Mouse (Mus musculus) cerebellum, adult 2 months (tissue): ENCODE measurements around the gene Cyp4f14. TPM values are rescaled to one million over a fixed set of nuclear protein-coding genes. Genes with fewer than 3 reads are reported as not detected.
"Not testable (repeated sequence)": the region's sequence is repeated elsewhere in the genome, so short reads cannot be mapped to it uniquely, and the experiment has no call there.

Source experiments
- DNase-seq, 2 experiments: peaks; one replicate each; pipeline ENCODE4 v3.0.0; 2021
- H3K27ac ChIP-seq: fragments of 200-500 bp; 2 replicates; pipeline ENCODE4 v1.5.1; 2012; ENCODE audit warnings: low read length, control low read depth, inconsistent platforms; ENCODE audit not compliant: insufficient read depth
- H3K27me3 ChIP-seq: fragments of 200-500 bp; 2 replicates; pipeline ENCODE4 v1.6.1; 2012; ENCODE audit warnings: inconsistent platforms, mild to moderate bottlenecking, low read length, moderate library complexity; ENCODE audit not compliant: control insufficient read depth, insufficient read depth
- H3K4me1 ChIP-seq: fragments of 200-500 bp; 2 replicates; pipeline ENCODE4 v1.6.1; 2011; ENCODE audit warnings: low read length; ENCODE audit not compliant: control insufficient read depth, insufficient read depth
- H3K4me3 ChIP-seq: fragments of 200-500 bp; replicated peaks from 2 replicates; pipeline ENCODE3; 2011; ENCODE audit warnings: mild to moderate bottlenecking, low read depth, low read length, control low read depth; ENCODE audit not compliant: insufficient read depth
- CTCF ChIP-seq: fragments of 200-500 bp; IDR thresholded peaks from 2 replicates; pipeline ENCODE4 v1.5.1; 2011; ENCODE audit warnings: low read depth, mild to moderate bottlenecking, control low read depth, low read length, moderate library complexity, borderline replicate concordance; ENCODE audit not compliant: insufficient read depth
- POLR2A ChIP-seq: fragments of 200-500 bp; IDR thresholded peaks from 2 replicates; pipeline ENCODE4 v1.6.1; 2011; ENCODE audit warnings: low read length, control low read depth, borderline replicate concordance; ENCODE audit not compliant: insufficient read depth
- WGBS: fragments of 180-500 bp; shearing (Covaris S2); methylation state at CpG from one replicate; pipeline ENCODE4 v1.1.7; 2018; 5-methylcytosine and 5-hydroxymethylcytosine counted together
- polyA plus RNA-seq: library from polyadenylated mRNA; depleted of rRNA; stranded (reverse); fragments of >200 nt; gene quantifications from 2 replicates; pipeline ENCODE4 v1.2.3, GENCODE M21; 2012

Gene Cyp4f14
- polyA plus RNA-seq, 1 experiment = 10.8 TPM

DNA sequence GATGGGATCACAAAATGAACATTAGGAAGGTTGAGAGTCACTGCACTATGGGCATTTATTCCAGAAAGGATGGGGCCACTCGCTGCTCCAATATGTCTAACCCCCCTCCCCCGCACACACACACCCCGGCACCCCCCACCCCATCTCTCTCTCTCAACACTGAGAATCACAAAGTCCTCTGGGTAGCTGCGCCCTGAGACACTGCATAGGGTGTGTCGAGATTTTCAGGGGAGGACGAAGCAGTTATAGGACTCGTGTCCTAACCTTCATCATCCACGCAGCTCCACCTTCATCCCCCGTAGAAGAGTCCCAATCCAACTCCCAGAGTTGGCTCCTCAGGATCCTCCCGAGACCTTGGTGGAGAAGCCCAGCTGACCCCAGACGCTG lies 26.3 kb downstream of the Cyp4f14 start:
- H3K4me3 ChIP-seq = peak overlapping the region; percentile 91

DNA sequence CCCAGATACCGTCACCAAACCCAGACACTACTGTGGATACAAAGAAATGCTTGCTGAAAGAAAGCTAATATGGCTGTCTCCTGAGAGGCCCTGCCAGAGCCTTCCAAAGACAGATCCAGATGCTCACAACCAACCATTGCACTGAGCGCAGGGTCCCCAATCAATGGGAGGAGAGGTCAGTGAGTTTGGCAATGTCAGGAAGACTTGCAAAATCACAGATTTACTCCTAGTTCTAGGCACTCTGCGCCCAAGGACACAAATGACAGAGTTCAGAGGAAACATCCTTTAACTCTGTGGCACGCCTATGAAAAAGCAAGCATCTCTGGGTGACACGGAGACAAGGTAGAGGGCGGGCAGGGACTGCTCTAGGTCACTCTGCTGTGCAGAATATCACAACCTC lies 27.5 kb downstream of the Cyp4f14 start:
- no peak overlapping the region for H3K4me3 ChIP-seq
- WGBS = 93% methylated on average over 6 of the region's 6 CpGs
- no peak for TF ChIP-seq POLR2A
- no peak for TF ChIP-seq CTCF

More for the DNA sequence above, 26.3 kb downstream of the Cyp4f14 start:
- no peaks in the 10 kb centered on the region; the same call in 1 of the 2 replicates for H3K4me1 ChIP-seq
- TF ChIP-seq CTCF (no peak), POLR2A (no peak)
- under 1% methylated on average over 11 of the region's 11 CpGs for WGBS
- no peak overlapping the region for H3K27ac ChIP-seq
- DNase-seq = no peak
- no peaks in the 10 kb centered on the region for H3K27me3 ChIP-seq

DNA sequence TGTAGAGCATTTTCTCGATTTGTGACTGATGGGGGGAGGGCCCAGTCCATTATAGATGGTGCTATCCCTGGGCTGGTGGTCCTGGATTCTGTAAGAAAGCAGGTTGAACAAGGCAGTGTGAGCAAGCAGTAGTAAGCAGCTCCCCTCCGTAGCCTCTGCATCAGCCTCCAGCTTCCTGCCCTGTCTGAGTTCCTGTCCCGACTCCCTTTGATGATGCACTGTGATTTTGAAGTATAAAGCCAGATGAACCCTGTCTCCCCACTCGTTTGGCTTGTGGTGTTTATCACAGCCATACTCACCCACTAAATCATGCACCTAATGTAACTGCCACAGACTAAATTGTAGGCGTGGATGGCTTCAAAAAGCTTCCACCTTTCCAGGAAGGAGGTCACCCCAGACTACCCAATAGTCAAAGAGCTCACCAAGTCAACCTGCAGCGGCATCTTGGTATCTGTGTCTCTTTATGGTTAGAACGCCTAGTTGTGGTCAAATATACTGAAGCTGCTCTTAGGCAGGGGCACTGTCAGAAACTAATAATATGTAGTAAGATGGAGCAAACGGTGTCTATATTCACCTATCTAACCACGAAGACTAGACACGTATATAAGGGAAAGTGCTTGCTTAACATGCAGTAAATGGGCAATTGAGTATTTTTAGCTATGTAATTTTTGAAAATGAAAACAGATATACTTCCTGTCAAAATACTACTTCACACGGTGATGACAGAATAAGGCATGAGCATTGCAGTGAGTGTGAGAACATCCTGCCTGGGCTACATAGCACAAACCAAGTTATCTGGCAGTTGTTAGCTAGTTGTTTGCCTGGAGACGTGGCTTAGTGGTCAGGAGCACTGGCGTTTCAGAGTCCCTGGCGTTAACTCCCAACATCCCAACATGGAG lies 36.6 kb downstream of the Cyp4f14 start:
- Histone ChIP-seq H3K27ac (no peak overlapping the region), H3K27me3 (no peaks in the 10 kb centered on the region), H3K4me1 (peaks cover 3% of the 10 kb centered on the region; the same call in 1 of the 2 replicates), H3K4me3 (no peak overlapping the region)
- 89% methylated on average over 14 of the region's 14 CpGs for WGBS
- TF ChIP-seq CTCF = no peak
- TF ChIP-seq POLR2A = no peak
- DNase-seq = no peak

More for the DNA sequence above, 27.5 kb downstream of the Cyp4f14 start:
- Histone ChIP-seq H3K27me3 (no peaks in the 10 kb centered on the region), H3K4me1 (no peaks in the 10 kb centered on the region; the same call in 1 of the 2 replicates), H3K27ac (no peak overlapping the region)
- no peak for DNase-seq

DNA sequence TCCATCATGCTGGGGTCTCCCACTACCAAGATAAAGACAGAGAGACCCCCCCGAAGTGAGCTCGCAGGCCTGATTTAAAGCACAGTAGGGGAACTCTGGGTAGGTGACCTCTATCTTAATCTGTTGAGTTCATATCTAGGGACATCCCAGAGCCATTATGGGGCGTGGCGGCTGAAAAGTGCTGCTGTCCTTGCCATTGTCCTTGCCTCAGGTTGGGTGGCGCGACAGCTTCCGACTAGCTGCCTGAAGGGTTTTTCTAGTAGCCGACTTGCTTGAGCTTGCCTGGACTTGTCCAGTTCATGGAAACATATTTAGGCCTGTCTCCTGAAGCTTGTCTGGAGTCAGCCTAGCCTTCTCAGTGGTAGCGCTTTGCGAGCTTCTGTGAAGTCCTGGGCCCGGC lies 38.4 kb downstream of the Cyp4f14 start:
- peaks cover 3% of the 10 kb centered on the region; the same call in 1 of the 2 replicates for H3K4me1 ChIP-seq
- WGBS = 97% methylated on average over 11 of the region's 11 CpGs
- H3K27me3 ChIP-seq = no peaks in the 10 kb centered on the region
- TF ChIP-seq CTCF (no peak), POLR2A (no peak)
- no peak overlapping the region for H3K27ac ChIP-seq
- DNase-seq = no peak
- H3K4me3 ChIP-seq = no peak overlapping the region

DNA sequence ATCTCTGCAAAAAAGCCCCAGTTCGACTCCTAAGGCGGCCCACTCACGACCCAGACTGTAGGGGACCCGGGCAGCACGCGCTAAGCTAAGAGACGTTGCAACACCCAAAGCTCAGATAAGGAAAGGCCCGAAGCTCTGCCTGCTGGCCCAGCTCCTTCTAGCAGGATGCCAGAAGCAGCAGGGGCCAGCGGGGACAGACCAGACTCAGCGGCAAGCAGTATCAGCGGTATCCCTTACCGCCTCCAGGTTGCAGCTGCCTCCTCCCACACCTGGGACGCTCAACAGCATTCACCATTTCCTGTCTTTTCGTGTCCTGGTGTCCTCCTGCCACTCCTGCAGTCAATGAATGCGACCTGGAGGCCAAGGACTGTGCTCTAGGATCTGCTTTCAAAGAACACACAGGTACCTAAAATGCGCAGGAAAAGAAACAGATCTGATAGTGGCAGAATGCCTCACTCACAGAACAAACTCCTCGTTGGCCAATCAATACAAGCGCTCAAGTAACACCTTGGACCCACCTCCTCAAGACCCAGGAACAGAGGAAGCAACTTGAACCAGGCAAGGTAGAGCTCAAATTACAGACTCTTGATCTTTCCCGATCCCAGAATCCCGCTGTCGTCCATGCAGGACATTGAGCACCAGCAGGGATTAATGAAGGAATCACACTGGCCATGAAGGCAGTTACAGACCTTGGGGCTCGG lies 39.5 kb downstream of the Cyp4f14 start:
- Histone ChIP-seq H3K4me1 (peaks cover 3% of the 10 kb centered on the region; the same call in 1 of the 2 replicates), H3K27ac (no peak overlapping the region), H3K27me3 (no peaks in the 10 kb centered on the region), H3K4me3 (no peak overlapping the region)
- no peak for DNase-seq
- no peak for TF ChIP-seq POLR2A
- TF ChIP-seq CTCF = no peak
- 15% methylated on average over 22 of the region's 22 CpGs for WGBS

DNA sequence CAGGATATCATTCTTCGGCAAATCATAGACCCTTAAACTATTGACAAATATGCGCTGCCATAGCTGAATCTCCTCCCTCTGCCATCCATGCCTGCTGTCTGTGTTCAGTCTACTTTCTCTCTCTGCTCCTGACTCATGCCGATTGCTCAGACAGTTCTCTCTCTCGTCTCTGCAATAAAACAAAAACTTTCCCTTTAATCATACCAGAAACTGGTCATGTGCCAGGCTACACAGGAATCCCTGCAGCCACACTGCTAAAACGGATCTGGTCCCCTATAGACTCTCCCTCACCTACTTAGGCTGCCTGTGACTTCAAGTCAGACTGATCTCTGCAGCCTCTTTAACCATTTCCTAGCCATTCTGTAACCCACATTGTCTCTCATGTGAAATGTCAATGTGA lies 44.4 kb downstream of the Cyp4f14 start:
- H3K27me3 ChIP-seq = no peaks in the 10 kb centered on the region
- 56% methylated on average over 5 of the region's 5 CpGs for WGBS
- H3K27ac ChIP-seq = no peak overlapping the region
- no peak overlapping the region for H3K4me3 ChIP-seq
- DNase-seq = no peak
- TF ChIP-seq POLR2A = no peak
- no peak for TF ChIP-seq CTCF
- H3K4me1 ChIP-seq = peaks cover 3% of the 10 kb centered on the region; the same call in 1 of the 2 replicates

DNA sequence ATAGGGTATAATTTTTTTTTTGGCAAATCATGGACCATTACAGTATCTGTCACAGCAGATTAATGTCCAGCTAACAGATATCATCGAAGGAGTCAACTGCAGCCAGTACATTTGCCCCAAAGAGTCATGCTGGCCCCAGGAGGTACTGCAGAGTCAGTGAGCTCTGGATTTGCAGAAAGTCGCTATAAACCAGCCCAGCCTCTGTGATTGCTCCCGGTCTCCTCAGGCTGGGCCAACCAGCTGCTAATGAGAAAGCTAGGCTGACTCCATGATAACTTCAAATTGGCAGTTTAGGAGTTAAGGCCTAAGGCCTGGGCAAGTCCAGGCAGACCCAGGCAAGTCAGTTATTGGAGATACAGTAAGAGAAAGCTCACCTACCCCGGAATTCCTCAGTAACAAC lies 45.1 kb downstream of the Cyp4f14 start:
- no peak for DNase-seq
- WGBS = 58% methylated on average over 4 of the region's 4 CpGs
- H3K27me3 ChIP-seq = no peaks in the 10 kb centered on the region
- H3K27ac ChIP-seq = no peak overlapping the region
- H3K4me3 ChIP-seq = no peak overlapping the region
- H3K4me1 ChIP-seq = no peaks in the 10 kb centered on the region
- no peak for TF ChIP-seq CTCF
- no peak for TF ChIP-seq POLR2A

DNA sequence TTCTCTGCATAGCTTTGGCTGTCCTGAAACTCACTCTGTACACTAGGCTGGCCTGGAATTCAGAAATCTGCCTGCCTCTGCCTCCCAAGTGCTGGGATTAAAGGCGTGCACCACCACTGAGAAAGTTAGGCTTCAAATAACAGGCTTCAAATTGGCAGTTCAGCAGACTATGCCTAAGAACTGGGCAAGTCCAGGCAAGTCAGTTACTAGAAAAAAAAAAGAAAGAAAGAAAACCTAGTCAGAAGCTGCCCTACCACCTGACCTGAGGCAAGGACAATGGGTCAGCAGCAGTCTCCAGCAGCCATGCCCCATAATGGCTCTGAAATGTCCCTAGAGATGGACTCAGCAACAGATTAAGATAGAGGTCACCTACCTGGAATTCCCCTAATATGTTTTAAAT lies 45.7 kb downstream of the Cyp4f14 start:
- no peak for DNase-seq
- H3K4me1 ChIP-seq = no peaks in the 10 kb centered on the region
- TF ChIP-seq CTCF = no peak
- no peak for TF ChIP-seq POLR2A
- 92% methylated on average over 1 of the region's 1 CpGs for WGBS
- H3K27me3 ChIP-seq = no peaks in the 10 kb centered on the region
- H3K27ac ChIP-seq = no peak overlapping the region
- H3K4me3 ChIP-seq = no peak overlapping the region

DNA sequence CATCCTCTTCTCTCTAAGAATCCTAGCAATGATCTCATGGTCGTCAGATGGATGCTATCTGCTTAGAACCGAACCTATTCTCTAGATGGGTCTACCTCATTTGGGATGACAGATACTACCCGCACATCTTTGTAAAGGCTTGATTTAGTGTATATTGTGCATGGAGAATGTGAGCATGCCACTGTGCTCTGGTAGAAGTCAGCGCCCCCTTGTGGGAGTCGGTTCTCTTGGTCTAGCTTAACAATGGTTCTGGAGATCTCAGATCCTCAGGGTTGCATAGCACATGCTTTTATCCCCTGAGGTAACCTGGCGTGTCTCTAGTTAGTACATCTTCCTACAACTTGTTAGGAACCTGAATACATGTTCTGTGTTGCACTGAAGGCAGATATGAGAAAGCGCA lies 49.9 kb downstream of the Cyp4f14 start:
- not testable (repeated sequence) for H3K4me1 ChIP-seq, H3K27me3 ChIP-seq, H3K27ac ChIP-seq, DNase-seq, H3K4me3 ChIP-seq
- WGBS = 54% methylated on average over 5 of the region's 7 CpGs

DNA sequence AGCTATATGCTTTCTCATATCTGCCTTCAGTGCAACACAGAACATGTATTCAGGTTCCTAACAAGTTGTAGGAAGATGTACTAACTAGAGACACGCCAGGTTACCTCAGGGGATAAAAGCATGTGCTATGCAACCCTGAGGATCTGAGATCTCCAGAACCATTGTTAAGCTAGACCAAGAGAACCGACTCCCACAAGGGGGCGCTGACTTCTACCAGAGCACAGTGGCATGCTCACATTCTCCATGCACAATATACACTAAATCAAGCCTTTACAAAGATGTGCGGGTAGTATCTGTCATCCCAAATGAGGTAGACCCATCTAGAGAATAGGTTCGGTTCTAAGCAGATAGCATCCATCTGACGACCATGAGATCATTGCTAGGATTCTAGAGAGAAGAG lies 60.4 kb downstream of the Cyp4f14 start:
- H3K27ac ChIP-seq, H3K27me3 ChIP-seq, DNase-seq, H3K4me3 ChIP-seq, H3K4me1 ChIP-seq: not testable (repeated sequence)
- 74% methylated on average over 3 of the region's 6 CpGs for WGBS
